ENCODE assay signal across 8 mouse cellular contexts in genomic region chr11:106084911-106085561, GRCm38 (mm10). TPM values are rescaled to one million over a fixed set of nuclear protein-coding genes. Genes with fewer than 3 reads are reported as not detected.
A peak's percentile ranks its signal among the peaks of the same experiment; 100 is the strongest.
DNase-seq lines count a peak whose midpoint lies in the region; ATAC-seq and TF ChIP-seq lines count a peak whose summit lies in the region.

No protein-coding gene starts in this region.

- 0% methylated on average over 27 of the region's 61 CpGs for WGBS in embryonic facial prominence, embryonic 14.5 days
- under 1% methylated on average over 61 of the region's 61 CpGs for WGBS in heart, embryonic 10.5 days
- under 1% methylated on average over 46 of the region's 61 CpGs for WGBS in kidney, embryonic 16.5 days
- WGBS in liver, adult 2 months: 1% methylated on average over 61 of the region's 61 CpGs

- no peaks in the 10 kb centered on the region for H3K27me3 ChIP-seq in embryonic facial prominence, embryonic 14.5 days (replicated peaks; ENCODE audit: control insufficient read depth, insufficient read depth, low read length)
- H3K27me3 ChIP-seq in heart, embryonic 10.5 days (ENCODE audit: insufficient read depth, poor library complexity, severe bottlenecking): no peaks in the 10 kb centered on the region
- no peaks in the 10 kb centered on the region for H3K27me3 ChIP-seq in kidney, embryonic 16.5 days (ENCODE audit: insufficient read depth, low read length)
- no peaks in the 10 kb centered on the region for H3K27me3 ChIP-seq in liver, adult 2 months (ENCODE audit: control insufficient read depth, insufficient read depth, low read length)
- H3K27me3 ChIP-seq in myocyte (ENCODE audit: control insufficient read depth, insufficient read depth, insufficient read length): no peaks in the 10 kb centered on the region

- peak; percentile 65 for ATAC-seq in embryonic facial prominence, embryonic 14.5 days (ENCODE audit: low read depth)
- peak; percentile 81 for ATAC-seq in kidney, embryonic 16.5 days (ENCODE audit: low FRiP score, low TSS enrichment)

- peak overlapping the region; percentile 65 for H3K4me2 ChIP-seq in embryonic facial prominence, embryonic 14.5 days (ENCODE audit: low read depth, low read length)
- peak overlapping the region; percentile 61 for H3K4me2 ChIP-seq in kidney, embryonic 16.5 days (replicated peaks; ENCODE audit: low read depth, low read length)
- peak overlapping the region; percentile 79 for H3K4me2 ChIP-seq in myocyte (ENCODE audit: low read depth)

- no peaks in the 10 kb centered on the region for H3K9me3 ChIP-seq in embryonic facial prominence, embryonic 14.5 days (ENCODE audit: control insufficient read depth, low read length)
- no peaks in the 10 kb centered on the region for H3K9me3 ChIP-seq in heart, embryonic 10.5 days
- H3K9me3 ChIP-seq in kidney, embryonic 16.5 days (ENCODE audit: low read length): no peaks in the 10 kb centered on the region

- H3ac ChIP-seq in myocyte (ENCODE audit: control insufficient read depth, insufficient read length): peak overlapping the region; percentile 58

- H3K9ac ChIP-seq in embryonic facial prominence, embryonic 14.5 days (ENCODE audit: low read depth, low read length): peak overlapping the region; percentile 83
- H3K9ac ChIP-seq in kidney, embryonic 16.5 days (replicated peaks; ENCODE audit: low read length): peak overlapping the region; percentile 91
- H3K9ac ChIP-seq in liver, adult 2 months (ENCODE audit: low read depth, low read length): peak overlapping the region; percentile 98

- peak overlapping the region; percentile 93 for H3K4me3 ChIP-seq in embryonic facial prominence, embryonic 14.5 days (ENCODE audit: low read depth, low read length)
- peak overlapping the region; percentile 95 for H3K4me3 ChIP-seq in heart, embryonic 10.5 days
- peak overlapping the region; percentile 96 for H3K4me3 ChIP-seq in kidney, embryonic 16.5 days (ENCODE audit: low read length)
- peak overlapping the region; percentile 98 for H3K4me3 ChIP-seq in liver, adult 2 months (ENCODE audit: insufficient read depth, low read depth, low read length)
- peak overlapping the region; percentile 55 for H3K4me3 ChIP-seq in myocyte

- peak overlapping the region; percentile 99 for H3K27ac ChIP-seq in embryonic facial prominence, embryonic 14.5 days (replicated peaks; ENCODE audit: low read depth, low read length)
- peak overlapping the region; percentile 97 for H3K27ac ChIP-seq in heart, embryonic 10.5 days
- peak overlapping the region; percentile 99 for H3K27ac ChIP-seq in kidney, embryonic 16.5 days (ENCODE audit: low read length)
- H3K27ac ChIP-seq in liver, adult 2 months (replicated peaks; ENCODE audit: insufficient read depth, low read depth, low read length): peak overlapping the region; percentile 91

- H3K79me2 ChIP-seq in liver, adult 2 months (ENCODE audit: control insufficient read depth, insufficient read depth, low read length): peaks cover 17% of the 10 kb centered on the region; the same call in 1 of the 2 replicates
- H3K79me2 ChIP-seq in myocyte (ENCODE audit: control insufficient read depth, insufficient read depth): peaks cover 48% of the 10 kb centered on the region

- TF ChIP-seq POLR2A in liver, adult 2 months (IDR thresholded peaks at IDR 0.05; ENCODE audit: extremely low read depth, insufficient read depth, low read length): 0 out of 2 replicates have a peak, but pooled peaks have one; percentile 15
- peak; percentile 80 for TF ChIP-seq POLR2A in myocyte (IDR thresholded peaks at IDR 0.05; ENCODE audit: insufficient read length, low read depth)

- no peak for TF ChIP-seq CTCF in liver, adult 2 months (IDR thresholded peaks at IDR 0.05; ENCODE audit: low read depth, low read length)

- peaks cover 13% of the 10 kb centered on the region for H3K4me1 ChIP-seq in embryonic facial prominence, embryonic 14.5 days (ENCODE audit: control insufficient read depth, insufficient read depth, low read length)
- H3K4me1 ChIP-seq in heart, embryonic 10.5 days: peaks cover 19% of the 10 kb centered on the region; the same call in 1 of the 2 replicates
- H3K4me1 ChIP-seq in kidney, embryonic 16.5 days (ENCODE audit: insufficient read depth, low read length): peaks cover 16% of the 10 kb centered on the region
- no peaks in the 10 kb centered on the region; the same call in 1 of the 2 replicates for H3K4me1 ChIP-seq in liver, adult 2 months (ENCODE audit: control insufficient read depth, insufficient read depth, low read length)

- peak; percentile 88 for DNase-seq in A20 (ENCODE audit: low read depth, low spot score)
- peak; percentile 54 to 56 for DNase-seq in adrenal gland, postnatal 4 days (ENCODE audit: low spot score in 2 of 2)
- DNase-seq in embryonic facial prominence, embryonic 14.5 days (ENCODE audit: low spot score): peak; percentile 86
- DNase-seq in heart, embryonic 10.5 days (ENCODE audit: low spot score): peak; percentile 82
- DNase-seq in liver, adult 2 months (ENCODE audit: extremely low read depth, low read depth, low spot score): no peak
- peak; percentile 75 to 79 for DNase-seq in spleen, postnatal 36 days (ENCODE audit: low spot score in 2 of 2)

- no peaks in the 10 kb centered on the region for H3K36me3 ChIP-seq in embryonic facial prominence, embryonic 14.5 days (ENCODE audit: control insufficient read depth, insufficient read depth, low read length)
- no peaks in the 10 kb centered on the region for H3K36me3 ChIP-seq in heart, embryonic 10.5 days
- no peaks in the 10 kb centered on the region for H3K36me3 ChIP-seq in kidney, embryonic 16.5 days (ENCODE audit: insufficient read depth, low read length)
- H3K36me3 ChIP-seq in liver, adult 2 months (ENCODE audit: control insufficient read depth, insufficient read depth, low read length): no peaks in the 10 kb centered on the region
- no peaks in the 10 kb centered on the region for H3K36me3 ChIP-seq in myocyte (ENCODE audit: control insufficient read depth, insufficient read depth)

TF ChIP-seq in myocyte, 11 proteins besides CTCF, POLR2A, EP300 and RAD21:
- TF ChIP-seq USF1 (IDR thresholded peaks at IDR 0.05; ENCODE audit: low read depth): no peak

RNA-seq across cellular contexts. Expression of gene Map3k3, which starts 0.6 kb away (rescaled TPM):
- total RNA-seq in adrenal gland, postnatal 4 days (2021): 10 to 100 TPM; 55.5 to 60.6 TPM
- polyA plus RNA-seq in embryonic facial prominence, embryonic 14.5 days (2014; fragmentation: Nextera tagmentation; extraction: Ambion mirVana): 30.4 and 31.9 TPM in 2 replicates
- polyA plus RNA-seq in heart, embryonic 10.5 days (2016; fragmentation: Nextera tagmentation; extraction: Ambion mirVana): 24.1 and 25.1 TPM in 2 replicates
- 12.7 and 22.6 TPM in 2 replicates for polyA plus RNA-seq in kidney, embryonic 16.5 days (2015; fragmentation: Nextera tagmentation; extraction: Ambion mirVana)
- total RNA-seq in liver, adult 2 months (2014; rRNA removed): 12.3 and 14.9 TPM in 2 replicates
- polyA plus RNA-seq in liver, adult 2 months (2012; rRNA removed): 7.6 and 9.7 TPM in 2 replicates
- 21.9 TPM for polyA plus RNA-seq in myocyte (2012; fragmentation: generic; extraction: Trizol)

RNA-seq across cellular contexts. Expression of gene Taco1, which starts 19.2 kb away (rescaled TPM):
- total RNA-seq in adrenal gland, postnatal 4 days (2021): 10 to 100 TPM; 27.3 to 28.6 TPM
- 7.8 and 8.2 TPM in 2 replicates for polyA plus RNA-seq in embryonic facial prominence, embryonic 14.5 days (2014; fragmentation: Nextera tagmentation; extraction: Ambion mirVana)
- 11.5 and 11.6 TPM in 2 replicates for polyA plus RNA-seq in heart, embryonic 10.5 days (2016; fragmentation: Nextera tagmentation; extraction: Ambion mirVana)
- 13.0 and 13.2 TPM in 2 replicates for polyA plus RNA-seq in kidney, embryonic 16.5 days (2015; fragmentation: Nextera tagmentation; extraction: Ambion mirVana)
- 31.3 and 33.7 TPM in 2 replicates for total RNA-seq in liver, adult 2 months (2014; rRNA removed)
- polyA plus RNA-seq in liver, adult 2 months (2012; rRNA removed): 19.1 and 20.0 TPM in 2 replicates
- 21.2 TPM for polyA plus RNA-seq in myocyte (2012; fragmentation: generic; extraction: Trizol)

RNA-seq across cellular contexts. Expression of gene Dcaf7, which starts 48.4 kb away (rescaled TPM):
- 10 to 100 TPM; 87.2 to 88.1 TPM for total RNA-seq in adrenal gland, postnatal 4 days (2021)
- 56.0 and 62.8 TPM in 2 replicates for polyA plus RNA-seq in embryonic facial prominence, embryonic 14.5 days (2014; fragmentation: Nextera tagmentation; extraction: Ambion mirVana)
- polyA plus RNA-seq in heart, embryonic 10.5 days (2016; fragmentation: Nextera tagmentation; extraction: Ambion mirVana): 60.4 and 69.6 TPM in 2 replicates
- polyA plus RNA-seq in kidney, embryonic 16.5 days (2015; fragmentation: Nextera tagmentation; extraction: Ambion mirVana): 73.6 and 74.7 TPM in 2 replicates
- 17.1 and 24.0 TPM in 2 replicates for total RNA-seq in liver, adult 2 months (2014; rRNA removed)
- polyA plus RNA-seq in liver, adult 2 months (2012; rRNA removed): 15.9 and 18.3 TPM in 2 replicates
- 36.1 TPM for polyA plus RNA-seq in myocyte (2012; fragmentation: generic; extraction: Trizol)
